Mouse (Mus musculus) Patski (cell line): Measurements from ENCODE around the gene Ntrk3. TPM values are rescaled to one million over a fixed set of nuclear protein-coding genes. Genes with fewer than 3 reads are reported as not detected.
A peak's percentile ranks its signal among the peaks of the same experiment; 100 is the strongest.

ENCODE experiments used
- ATAC-seq: fragments of 100-300 bp; one replicate; pipeline ENCODE4 v1.8.0; 2021
- CTCF ChIA-PET: fragments of 350-600 bp; sonication (Branson Sonifier 250); formaldehyde crosslinking; loops from one replicate; lab custom pipeline; 2022; ENCODE audit warnings: inconsistent platforms; lab: Charles Lee
- POLR2A ChIA-PET: fragments of 350-600 bp; sonication (Branson Sonifier 250); formaldehyde crosslinking; loops from one replicate; lab custom pipeline; 2022; ENCODE audit warnings: antibody characterized with exemption, inconsistent platforms; lab: Charles Lee
- DNase-seq: peaks from one replicate; pipeline ENCODE4 v3.0.0-alpha.2; 2011; ENCODE audit warnings: low read depth, low spot score
- H3K27me3 ChIP-seq: fragments of 371-371 bp; one replicate; pipeline ENCODE4 v1.5.1; 2021
- CTCF ChIP-seq: fragments of 100-300 bp; IDR thresholded peaks from one replicate; pipeline ENCODE4 v1.5.1; 2021
- in situ Hi-C: fragments of 300-500 bp; cut with MboI; formaldehyde crosslinking; loops from 3 replicates; pipeline ENCODE4 v1.11.1; 2018; ENCODE audit warnings: low pct_unique_long_range_greater_than_20kb, mixed read lengths
- polyA plus RNA-seq: library from polyadenylated mRNA; unstranded; gene quantifications from one replicate; pipeline ENCODE4 v1.2.3, GENCODE M21; 2021

The Ntrk3 gene
- polyA plus RNA-seq, 1 experiment from 2014 or later: 13.7 TPM

DNA sequence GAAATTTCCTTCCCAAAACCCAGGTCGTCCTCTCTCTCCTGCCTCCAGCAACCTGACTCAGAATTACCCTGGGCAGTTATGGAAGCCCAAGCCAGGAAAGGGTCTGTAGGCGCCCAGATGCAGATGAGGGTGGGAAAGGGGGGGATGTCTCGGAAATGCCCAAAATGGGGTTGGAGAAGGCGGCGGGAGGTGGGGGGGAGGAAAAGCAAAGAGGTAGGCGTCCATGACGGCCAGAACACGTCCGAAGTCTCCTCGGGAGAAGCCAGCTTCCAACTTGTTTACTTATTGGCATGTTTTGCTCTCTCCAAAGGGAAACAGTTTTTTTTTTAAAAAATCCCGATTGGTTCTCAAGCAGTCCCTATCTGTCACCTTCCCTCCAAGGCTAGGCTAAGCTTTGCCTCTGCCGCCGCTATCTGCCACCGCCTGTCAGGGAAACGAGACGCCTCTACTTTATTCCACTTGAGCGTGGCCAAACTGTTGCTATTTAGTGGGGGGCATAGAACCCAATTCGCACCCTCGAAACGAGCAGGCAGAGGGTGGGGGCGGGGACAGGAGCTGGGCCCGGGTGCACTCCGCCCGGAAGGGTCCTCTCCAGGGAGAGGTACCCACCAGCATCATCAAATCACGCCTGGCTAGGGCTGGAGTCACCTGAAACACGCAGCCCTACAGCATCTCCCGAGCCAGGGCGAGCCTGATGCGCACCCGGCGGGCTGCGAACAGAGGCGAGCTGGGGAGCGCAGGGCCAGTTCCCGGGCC lies 160.9 kb downstream of the Ntrk3 start:
- H3K27me3 ChIP-seq: peaks cover 19% of the 10 kb centered on the region
- DNase-seq: no peak
- no peak for TF ChIP-seq CTCF
- POLR2A ChIA-PET: interaction anchor here (0.9 kb wide), 1 partner anchor 8 kb away, joined by 3 read pairs; no protein-coding TSS in a partner anchor
- no peak for ATAC-seq
- in situ Hi-C loops: loop anchor here (10.0 to 25.0 kb wide), 2 partner anchors 318 to 1440 kb away; partner anchors contain the start of gene Aen
- CTCF ChIA-PET: no interaction called here

- CTCF ChIA-PET: no interaction called here
- ATAC-seq (no peak), DNase-seq (no peak)
- H3K27me3 ChIP-seq: peaks cover 19% of the 10 kb centered on the region
- no peak for TF ChIP-seq CTCF
- in situ Hi-C loops: loop anchor here (10.0 to 25.0 kb wide), 2 partner anchors 319 to 1439 kb away; partner anchors contain the start of gene Aen
- POLR2A ChIA-PET: no interaction called here
Observed at GRCm38 (mm10) chr7:78576169-78576568, 161.6 kb downstream of the Ntrk3 start.

GRCm38 (mm10) chr7:78575556-78575955 lies 162.3 kb downstream of the Ntrk3 start:
- in situ Hi-C loops: loop anchor here (10.0 to 25.0 kb wide), 2 partner anchors 319 to 1438 kb away; partner anchors contain the start of gene Aen
- DNase-seq: no peak
- no peak for ATAC-seq
- TF ChIP-seq CTCF: no peak
- CTCF ChIA-PET: no interaction called here
- H3K27me3 ChIP-seq: peaks cover 19% of the 10 kb centered on the region
- POLR2A ChIA-PET: no interaction called here

DNA sequence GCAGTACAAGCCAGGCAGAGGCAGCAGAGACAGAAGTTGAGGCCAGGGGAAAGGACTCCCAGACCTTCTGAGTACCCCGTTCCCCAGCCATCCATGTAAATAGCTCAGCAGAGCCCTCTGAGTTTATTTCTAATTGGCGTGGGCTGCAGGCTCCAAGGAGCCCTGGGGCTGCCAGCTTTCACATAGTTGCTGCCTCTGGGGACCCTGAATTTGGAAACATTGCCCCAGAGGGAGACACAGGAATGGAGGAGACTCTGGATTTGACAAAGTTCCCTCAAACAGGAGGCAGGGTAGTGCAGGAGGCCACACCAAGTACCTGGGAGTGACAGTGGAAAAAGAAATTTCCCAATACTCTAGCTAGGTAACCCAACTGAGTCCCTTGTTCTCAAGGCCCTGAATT lies 166.6 kb downstream of the Ntrk3 start:
- CTCF ChIA-PET: interaction anchor here (1.5 kb wide), 1 partner anchor 80 kb away, joined by 3 read pairs; no protein-coding TSS in a partner anchor
- no peak for TF ChIP-seq CTCF
- ATAC-seq (no peak), DNase-seq (no peak)
- in situ Hi-C loops: loop anchor here (10.0 to 25.0 kb wide), 2 partner anchors 324 to 1334 kb away; partner anchors contain the start of gene Aen
- POLR2A ChIA-PET: no interaction called here
- H3K27me3 ChIP-seq: no peaks in the 10 kb centered on the region

DNA sequence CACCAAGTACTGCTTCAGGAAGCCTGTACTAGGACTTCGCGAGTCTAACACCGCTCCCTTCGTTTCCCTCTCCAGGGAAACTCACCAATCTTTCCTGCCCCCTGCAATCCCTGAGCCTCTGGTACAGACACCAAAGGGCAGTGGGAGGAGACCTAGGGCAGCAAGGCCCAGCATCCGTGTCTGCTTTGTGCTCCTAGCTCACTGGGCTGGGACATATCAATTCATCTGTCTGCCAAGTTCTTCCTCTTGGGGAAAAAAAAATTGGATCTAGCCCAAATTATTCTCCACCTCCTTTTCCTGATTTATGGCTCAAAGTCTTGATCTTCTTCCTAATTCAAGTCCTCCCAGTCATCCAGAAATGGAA lies 168.6 kb downstream of the Ntrk3 start:
- ChIA-PET CTCF (interaction anchor here (1.2 to 2.3 kb wide), 4 partner anchors 11 to 197 kb away, joined by 3 to 16 read pairs (median 8); no protein-coding TSS in a partner anchor), POLR2A (interaction anchor here (1.2 kb wide), 1 partner anchor 8 kb away, joined by 3 read pairs; no protein-coding TSS in a partner anchor)
- H3K27me3 ChIP-seq: no peaks in the 10 kb centered on the region
- in situ Hi-C loops: loop anchor here (25.0 kb wide), 1 partner anchor 1332 kb away; no protein-coding TSS in a partner anchor
- ATAC-seq (no peak), DNase-seq (no peak)
- TF ChIP-seq CTCF: no peak

GRCm38 (mm10) chr7:78568411-78569254 lies 169.2 kb downstream of the Ntrk3 start:
- DNase-seq: no peak
- CTCF ChIA-PET: interaction anchor here (0.7 to 2.3 kb wide), 7 partner anchors 11 to 543 kb away, joined by 3 to 16 read pairs (median 4); no protein-coding TSS in a partner anchor
- in situ Hi-C loops: loop anchor here (25.0 kb wide), 1 partner anchor 1331 kb away; no protein-coding TSS in a partner anchor
- no peaks in the 10 kb centered on the region for H3K27me3 ChIP-seq
- peak; percentile 87 for TF ChIP-seq CTCF
- POLR2A ChIA-PET: interaction anchor here (1.2 kb wide), 1 partner anchor 9 kb away, joined by 3 read pairs; no protein-coding TSS in a partner anchor
- ATAC-seq: peak; percentile 89

GRCm38 (mm10) chr7:78566617-78567016 lies 171.2 kb downstream of the Ntrk3 start:
- peak; percentile 74 for TF ChIP-seq CTCF
- in situ Hi-C loops: loop anchor here (25.0 kb wide), 1 partner anchor 1329 kb away; no protein-coding TSS in a partner anchor
- POLR2A ChIA-PET: no interaction called here
- ATAC-seq: peak; percentile 49
- no peak for DNase-seq
- H3K27me3 ChIP-seq: no peaks in the 10 kb centered on the region
- CTCF ChIA-PET: interaction anchor here (0.8 to 2.6 kb wide), 5 partner anchors 9 to 381 kb away, joined by 3 to 9 read pairs (median 3); no protein-coding TSS in a partner anchor

- no peak for ATAC-seq
Observed at GRCm38 (mm10) chr7:78565386-78565785, 172.4 kb downstream of the Ntrk3 start.

DNA sequence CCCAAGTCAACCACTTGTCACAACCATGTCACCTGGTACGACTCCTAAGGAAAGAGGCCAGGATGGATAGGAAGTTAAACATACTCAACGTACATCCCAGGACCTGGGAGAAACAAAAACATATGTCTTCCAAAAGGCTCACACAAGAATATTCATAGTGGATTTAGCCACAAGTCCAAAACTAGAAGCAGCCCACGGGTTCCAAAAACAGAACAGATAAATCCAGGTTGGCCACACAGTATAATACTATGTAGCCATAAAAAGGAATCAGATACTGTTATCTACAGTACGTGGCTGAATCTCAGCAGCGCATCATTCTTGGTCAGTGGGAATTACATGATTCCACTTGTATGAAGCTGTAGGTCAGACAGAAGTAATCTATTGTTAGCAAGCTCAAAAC lies 179.3 kb downstream of the Ntrk3 start:
- ATAC-seq: no peak
- no peak for DNase-seq
- ChIA-PET POLR2A (no interaction called here), CTCF (interaction anchor here (2.9 kb wide), 1 partner anchor 10 kb away, joined by 11 read pairs; no protein-coding TSS in a partner anchor)
- no peaks in the 10 kb centered on the region for H3K27me3 ChIP-seq
- no peak for TF ChIP-seq CTCF
- in situ Hi-C loops: loop anchor here (25.0 kb wide), 1 partner anchor 1321 kb away; no protein-coding TSS in a partner anchor

More at GRCm38 (mm10) chr7:78565386-78565785, 172.4 kb downstream of the Ntrk3 start:
- no peak for DNase-seq
- POLR2A ChIA-PET: interaction anchor here (1.2 kb wide), 1 partner anchor 21 kb away, joined by 3 read pairs; no protein-coding TSS in a partner anchor
- in situ Hi-C loops: loop anchor here (25.0 kb wide), 1 partner anchor 1328 kb away; no protein-coding TSS in a partner anchor
- H3K27me3 ChIP-seq: no peaks in the 10 kb centered on the region
- CTCF ChIA-PET: interaction anchor here (1.3 to 2.6 kb wide), 2 partner anchors 201 to 325 kb away, joined by 3 to 9 read pairs; no protein-coding TSS in a partner anchor
- TF ChIP-seq CTCF: no peak
